Mouse (Mus musculus): ENCODE results near the gene Cdkn2c.

GRCm38 (mm10) chr4:109655738-109656137 is 11.3 kb downstream of the Cdkn2c start:
- TF ChIP-seq CTCF (IDR thresholded peaks at IDR 0.05; ENCODE audit: low read depth, low read length) = no peak
- TF ChIP-seq POLR2A (IDR thresholded peaks at IDR 0.05; ENCODE audit: insufficient read depth, low read length) = no peak
- TF ChIP-seq EP300 (IDR thresholded peaks at IDR 0.05; ENCODE audit: insufficient read depth, low read depth, low read length) = no peak
